Mouse (Mus musculus) G1E (cell line): Measurements from ENCODE around the gene Jun. TPM values are rescaled to one million over a fixed set of nuclear protein-coding genes. Genes with fewer than 3 reads are reported as not detected.

Experiments
- ATAC-seq: 2 replicates; pipeline ENCODE4 v1.8.0; 2016; ENCODE audit warnings: mild to moderate bottlenecking; ENCODE audit not compliant: insufficient number of reproducible peaks, poor library complexity, low FRiP score, severe bottlenecking; ENCODE audit errors: extremely low read depth
- DNase-seq: peaks from one replicate; pipeline ENCODE4 v3.0.0; 2012; ENCODE audit warnings: low spot score
- H3K27me3 ChIP-seq: 2 replicates; pipeline ENCODE4 v1.6.1; 2012; ENCODE audit warnings: mild to moderate bottlenecking, low read length, inconsistent platforms; ENCODE audit not compliant: insufficient read depth
- H3K36me3 ChIP-seq: replicated peaks from 2 replicates; pipeline ENCODE3; 2012; ENCODE audit warnings: mild to moderate bottlenecking, inconsistent platforms
- H3K4me1 ChIP-seq: 2 replicates; pipeline ENCODE4 v1.6.1; 2012; ENCODE audit warnings: low read depth, low read length, inconsistent platforms, mixed read lengths; ENCODE audit not compliant: insufficient read depth
- H3K4me3 ChIP-seq: 2 replicates; pipeline ENCODE4 v1.5.1; 2012; ENCODE audit warnings: low read depth, mild to moderate bottlenecking, inconsistent platforms, low read length, moderate library complexity, mixed read lengths
- H3K9me3 ChIP-seq: replicated peaks from 2 replicates; pipeline ENCODE4 v1.6.1; 2012; ENCODE audit warnings: inconsistent platforms
- CTCF ChIP-seq: IDR thresholded peaks from 2 replicates; pipeline ENCODE4 v1.5.1; 2012; ENCODE audit warnings: low read depth, low read length, inconsistent platforms, mixed read lengths
- GATA1 ChIP-seq: IDR thresholded peaks from 2 replicates; pipeline ENCODE4 v1.6.1; 2012; ENCODE audit warnings: borderline replicate concordance, low read length, inconsistent platforms, mixed read lengths
- GATA2 ChIP-seq: IDR thresholded peaks from 2 replicates; pipeline ENCODE4 v1.6.1; 2012; ENCODE audit warnings: low read depth, low read length, inconsistent platforms, borderline replicate concordance
- POLR2AphosphoS5 ChIP-seq: IDR thresholded peaks from 2 replicates; pipeline ENCODE4 v1.6.1; 2012; ENCODE audit warnings: low read depth, low read length, inconsistent platforms; ENCODE audit not compliant: insufficient replicate concordance
- TAL1 ChIP-seq: conservative IDR thresholded peaks from 2 replicates; pipeline ENCODE4 v1.6.1; 2012; ENCODE audit warnings: low read depth, low read length, inconsistent platforms, mixed read lengths
- polyA plus RNA-seq: library from polyadenylated mRNA; stranded (reverse); fragments of >175 nt; gene quantifications from 2 replicates; pipeline ENCODE4 v1.2.3, GENCODE M21; 2012
- total RNA-seq, 2 experiments: library from RNA; stranded (forward) in 1 of 2; stranded (reverse) in 1 of 2; fragments of 200-1000 nt in 1 of 2; fragments of >200 nt in 1 of 2; fragmentation: Nextera tagmentation in 1 of 2; gene quantifications; 2 replicates each; pipeline ENCODE4 v1.2.3; 2014 to 2017

Gene Jun
- total and polyA plus RNA-seq, 3 experiments, result 1.7 to 2.9 (median 2.3) TPM

- H3K4me3 ChIP-seq, result no peak overlapping the region
- H3K9me3 ChIP-seq, result no peaks in the 10 kb centered on the region
- H3K4me1 ChIP-seq, result no peaks in the 10 kb centered on the region
- TF ChIP-seq POLR2AphosphoS5, result no peak
- TF ChIP-seq TAL1, result no peak
- TF ChIP-seq CTCF, result no peak
- no peak for TF ChIP-seq GATA2
- TF ChIP-seq GATA1, result no peak
- peaks cover 14% of the 10 kb centered on the region for H3K27me3 ChIP-seq
- no peak for DNase-seq
- no peaks in the 10 kb centered on the region for H3K36me3 ChIP-seq
- ATAC-seq, result no peak
Observed at GRCm38 (mm10) chr4:95021649-95022637, 30.1 kb downstream of the Jun start.

DNA sequence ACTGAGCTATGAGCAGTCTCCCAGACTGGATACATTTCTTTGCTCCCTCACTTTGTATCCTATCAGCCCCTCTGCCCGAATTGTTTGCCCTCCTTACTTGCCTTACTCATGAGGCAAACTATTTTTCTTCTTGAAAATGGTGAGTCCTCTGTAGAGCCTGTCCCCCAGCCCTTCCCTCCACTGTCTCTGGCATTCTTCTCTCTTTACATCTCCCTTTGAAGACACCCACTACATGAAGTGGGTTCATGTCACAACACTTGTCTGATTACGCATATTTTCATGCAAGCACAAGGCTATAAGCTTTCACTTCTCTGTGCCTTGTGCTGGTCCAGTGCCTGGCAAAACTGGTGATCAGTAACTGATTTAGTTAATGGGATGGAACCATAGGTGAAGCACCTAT is 31.8 kb downstream of the Jun start:
- DNase-seq (no peak), ATAC-seq (no peak)
- Histone ChIP-seq H3K36me3 (no peaks in the 10 kb centered on the region), H3K9me3 (no peaks in the 10 kb centered on the region), H3K27me3 (peaks cover 11% of the 10 kb centered on the region), H3K4me1 (no peaks in the 10 kb centered on the region), H3K4me3 (no peak overlapping the region)
- TF ChIP-seq POLR2AphosphoS5 (no peak), GATA2 (no peak), TAL1 (no peak), GATA1 (no peak), CTCF (no peak)

DNA sequence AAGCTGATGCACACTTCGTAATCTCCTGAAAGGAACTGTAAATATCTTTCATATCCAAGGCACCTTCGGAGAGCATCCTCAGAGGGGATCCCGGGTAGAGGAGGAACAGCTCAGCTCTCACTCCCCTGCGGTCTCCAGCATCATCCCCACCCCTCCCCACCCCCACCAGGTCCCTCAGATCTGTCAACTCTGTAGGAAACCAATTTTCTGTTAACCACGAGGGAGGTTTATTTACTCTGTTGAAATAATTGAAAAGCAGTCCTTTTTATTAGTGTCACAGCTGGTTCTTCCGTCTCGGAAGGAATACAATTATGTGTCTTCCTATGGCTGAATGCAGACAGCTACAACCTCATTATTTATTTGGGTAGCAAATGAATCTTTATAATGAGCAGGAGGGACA is 33.8 kb downstream of the Jun start:
- no peak for TF ChIP-seq POLR2AphosphoS5
- no peak for TF ChIP-seq TAL1
- no peak for TF ChIP-seq CTCF
- Histone ChIP-seq H3K36me3 (no peaks in the 10 kb centered on the region), H3K4me1 (no peaks in the 10 kb centered on the region), H3K9me3 (no peaks in the 10 kb centered on the region), H3K27me3 (peaks cover 8% of the 10 kb centered on the region), H3K4me3 (no peak overlapping the region)
- no peak for ATAC-seq
- no peak for DNase-seq

DNA sequence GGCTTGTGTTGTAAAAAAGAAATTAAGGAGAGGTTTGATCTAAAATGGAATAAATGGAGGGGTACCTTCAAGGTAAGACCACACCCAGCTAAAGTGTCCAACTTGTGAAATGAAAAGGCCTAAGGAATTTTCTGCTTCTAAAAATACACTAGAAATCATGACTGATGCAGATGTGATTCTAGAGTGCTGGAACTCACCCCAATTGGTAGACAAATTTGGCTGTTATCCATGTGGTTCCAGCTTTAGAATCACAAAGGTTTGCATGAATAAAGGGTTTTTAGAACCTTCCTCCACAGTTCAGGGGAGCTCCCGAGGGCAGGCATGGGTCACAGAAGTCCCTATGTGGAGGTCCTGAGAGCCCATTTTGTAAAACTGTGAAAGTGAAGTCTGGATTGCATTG is 39.3 kb downstream of the Jun start:
- H3K4me3 ChIP-seq, result no peak overlapping the region
- ATAC-seq, result no peak
- H3K27me3 ChIP-seq, result peaks cover 3% of the 10 kb centered on the region
- no peak for TF ChIP-seq POLR2AphosphoS5
- no peak for TF ChIP-seq GATA2
- TF ChIP-seq GATA1, result no peak
- no peaks in the 10 kb centered on the region for H3K9me3 ChIP-seq
- no peaks in the 10 kb centered on the region for H3K36me3 ChIP-seq
- no peaks in the 10 kb centered on the region for H3K4me1 ChIP-seq
- DNase-seq, result no peak

DNA sequence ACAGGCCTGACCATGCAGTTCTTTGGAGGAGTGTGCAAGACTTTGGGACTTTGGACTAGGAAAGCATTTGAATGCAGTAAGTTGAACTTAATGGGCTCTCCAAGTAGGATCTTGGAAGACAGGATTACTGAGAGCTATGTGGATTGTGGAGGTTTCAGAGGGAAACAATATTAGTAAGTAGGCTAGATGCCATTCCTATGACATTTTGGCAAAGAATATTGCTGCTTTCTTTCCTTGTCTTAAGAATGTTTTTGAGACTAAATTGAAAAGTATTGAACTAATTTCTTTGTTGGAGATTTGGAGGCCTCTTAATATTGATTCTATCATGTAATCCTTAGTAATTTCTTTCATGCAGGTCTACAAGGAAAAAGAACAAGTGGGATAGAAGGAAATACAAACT is 39.8 kb downstream of the Jun start:
- Histone ChIP-seq H3K4me3 (no peak overlapping the region), H3K4me1 (no peaks in the 10 kb centered on the region), H3K9me3 (no peaks in the 10 kb centered on the region), H3K36me3 (no peaks in the 10 kb centered on the region), H3K27me3 (peaks cover 3% of the 10 kb centered on the region)
- TF ChIP-seq CTCF (no peak), TAL1 (no peak), GATA1 (no peak), GATA2 (no peak), POLR2AphosphoS5 (no peak)
- DNase-seq, result no peak
- no peak for ATAC-seq

DNA sequence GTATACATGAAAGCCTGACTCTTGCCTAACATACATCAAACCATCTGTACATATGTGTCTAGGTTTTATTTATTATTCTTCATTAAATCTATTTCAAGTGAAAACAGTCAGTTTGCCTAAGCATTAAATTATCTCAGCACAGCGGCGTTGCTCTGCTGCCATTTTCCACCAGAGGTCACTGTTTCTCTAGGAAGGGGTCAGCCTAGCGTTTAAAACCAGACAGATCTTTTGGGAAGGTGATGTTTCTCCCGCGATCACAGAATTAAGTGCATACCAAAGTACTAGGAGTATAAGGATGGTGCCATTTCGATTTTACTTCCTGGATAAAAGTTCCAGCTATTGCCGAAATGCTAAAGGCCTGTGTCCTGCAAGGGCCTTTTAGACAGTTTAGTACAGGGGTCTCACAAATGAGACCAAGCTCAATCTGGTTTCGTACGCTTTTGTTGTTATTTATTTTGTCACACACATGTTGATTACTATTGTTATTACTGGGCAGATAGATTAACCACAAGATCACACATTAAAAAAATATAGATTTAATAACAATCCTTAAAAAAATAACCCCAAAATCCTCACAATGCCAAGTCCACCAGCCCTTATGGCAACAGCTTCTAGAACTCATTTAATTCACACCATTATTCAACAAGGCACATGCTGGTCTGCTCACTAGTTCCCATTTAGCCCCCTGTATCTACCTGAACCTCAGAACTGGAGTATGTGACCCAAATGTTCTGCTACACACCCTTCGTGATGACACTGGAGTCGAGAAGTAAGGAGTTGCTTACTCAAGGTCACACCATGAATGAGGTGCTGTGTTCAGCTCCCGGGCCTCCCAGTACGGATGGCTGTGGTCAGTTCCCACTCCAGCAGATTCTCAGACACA is 43.6 kb downstream of the Jun start:
- H3K9me3 ChIP-seq, result no peaks in the 10 kb centered on the region
- ATAC-seq (peak; percentile 34; the same call in 1 of the 2 replicates), DNase-seq (peak; percentile 25)
- H3K4me3 ChIP-seq, result no peak overlapping the region
- peaks cover 3% of the 10 kb centered on the region; the same call in 1 of the 2 replicates for H3K27me3 ChIP-seq
- H3K36me3 ChIP-seq, result no peaks in the 10 kb centered on the region
- TF ChIP-seq CTCF, result peak; percentile 72
- no peak for TF ChIP-seq POLR2AphosphoS5
- TF ChIP-seq GATA2, result no peak
- TF ChIP-seq TAL1, result no peak
- TF ChIP-seq GATA1, result no peak
- H3K4me1 ChIP-seq, result no peaks in the 10 kb centered on the region
